Mouse (Mus musculus) gastrocnemius, postnatal 25 days (tissue): Measurements from ENCODE around the gene Neurl3. TPM values are rescaled to one million over a fixed set of nuclear protein-coding genes. Genes with fewer than 3 reads are reported as not detected.

Source experiments
- DNase-seq: peaks from one replicate; pipeline ENCODE4 v3.0.0; 2022
- total RNA-seq, 2 experiments: library from RNA; stranded (reverse); gene quantifications; 1 replicate in 1 of 2; 2 replicates in 1 of 2; pipeline ENCODE4 v1.2.3; 2021

The Neurl3 gene
- total RNA-seq, 2 experiments from 2014 or later: 0.51 to 0.88 TPM

GRCm38 (mm10) chr1:36296466-36297149 is 22.1 kb upstream of the Neurl3 start:
- no peak for DNase-seq

- DNase-seq: no peak
Observed at GRCm38 (mm10) chr1:36294402-36294801, 19.9 kb upstream of the Neurl3 start.

DNA sequence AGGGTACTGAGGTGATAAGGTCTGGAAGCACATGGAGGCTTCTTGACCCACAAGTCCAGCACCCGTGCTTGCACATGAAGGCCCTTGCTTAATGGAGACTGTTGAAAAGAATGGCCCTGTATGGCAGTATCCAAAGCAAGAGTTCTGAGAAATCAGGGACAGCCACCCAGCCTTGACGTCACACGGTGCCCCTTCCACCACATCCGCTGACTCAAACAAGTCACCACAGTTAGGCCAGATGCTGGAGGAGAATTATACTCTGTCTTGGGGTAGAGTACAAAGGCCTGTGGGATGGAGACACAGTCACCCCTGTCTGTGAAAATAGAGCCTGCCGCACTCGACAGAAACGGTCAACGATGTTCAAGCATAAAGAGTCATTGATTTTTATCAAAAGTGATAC is 19.0 kb upstream of the Neurl3 start:
- DNase-seq: no peak

- DNase-seq: no peak
Observed at GRCm38 (mm10) chr1:36281849-36282248, 7.4 kb upstream of the Neurl3 start.

GRCm38 (mm10) chr1:36280938-36281337 is 6.5 kb upstream of the Neurl3 start:
- no peak for DNase-seq

DNA sequence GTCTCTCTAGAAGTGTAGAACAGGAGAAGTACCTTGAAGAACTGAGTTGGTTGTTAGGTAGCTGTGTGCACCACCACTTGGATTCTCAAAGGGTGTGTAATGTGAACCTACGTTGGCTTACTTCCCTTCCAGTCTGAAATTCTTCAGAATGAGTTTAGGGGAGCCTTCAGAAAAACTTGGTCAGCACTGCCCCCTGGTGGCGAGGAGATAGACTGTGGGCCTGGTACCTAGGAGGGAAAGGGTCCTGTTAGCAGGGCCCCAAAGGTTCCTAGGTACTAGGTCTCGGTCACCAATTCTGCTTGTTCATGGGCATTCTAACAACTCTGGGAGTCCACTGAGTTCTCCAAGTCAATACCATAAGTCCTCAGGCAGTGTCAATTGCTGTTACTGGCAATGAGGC is 4.7 kb upstream of the Neurl3 start:
- peak; percentile 51 for DNase-seq

GRCm38 (mm10) chr1:36277267-36278060 is 3.0 kb upstream of the Neurl3 start:
- DNase-seq: peak; percentile 59

DNA sequence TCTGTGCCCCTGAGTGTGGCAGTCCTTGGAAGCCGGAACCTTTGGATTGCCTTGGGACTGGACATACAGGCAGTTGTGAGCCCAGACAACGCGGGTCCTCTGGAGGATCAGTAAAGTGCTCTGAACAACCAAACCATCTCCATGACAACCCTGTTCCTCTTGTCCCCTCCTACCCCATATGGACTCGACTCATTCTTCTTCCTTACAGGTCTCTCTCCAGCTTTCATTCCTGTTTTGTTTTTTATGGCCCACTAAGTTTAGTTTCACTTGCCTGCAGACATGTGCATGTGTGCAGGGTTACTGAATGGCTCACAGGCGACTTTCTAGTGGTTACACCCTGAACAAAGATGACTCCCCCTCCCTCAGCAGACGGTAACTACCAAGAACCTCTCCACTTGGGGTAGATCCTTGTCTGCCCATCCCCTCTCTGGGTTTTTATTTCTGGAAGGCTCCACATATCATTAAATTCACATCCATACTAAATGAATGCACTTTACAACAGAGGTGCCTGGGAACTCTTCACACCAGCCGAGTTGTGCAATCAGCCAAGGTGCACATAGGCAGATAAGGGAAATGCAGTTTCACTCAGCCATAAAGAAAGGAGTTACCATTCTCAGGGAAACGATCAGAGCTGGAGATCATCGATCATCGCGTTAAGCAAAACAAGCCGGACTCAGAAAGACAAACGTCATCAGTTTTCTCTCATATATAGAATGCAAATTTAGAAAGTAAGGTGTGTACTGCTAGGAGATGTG is 1.3 kb upstream of the Neurl3 start:
- no peak for DNase-seq

- no peak for DNase-seq
Observed at GRCm38 (mm10) chr1:36273288-36273687, 1.2 kb downstream of the Neurl3 start.

GRCm38 (mm10) chr1:36272546-36272945 is 1.9 kb downstream of the Neurl3 start:
- no peak for DNase-seq

DNA sequence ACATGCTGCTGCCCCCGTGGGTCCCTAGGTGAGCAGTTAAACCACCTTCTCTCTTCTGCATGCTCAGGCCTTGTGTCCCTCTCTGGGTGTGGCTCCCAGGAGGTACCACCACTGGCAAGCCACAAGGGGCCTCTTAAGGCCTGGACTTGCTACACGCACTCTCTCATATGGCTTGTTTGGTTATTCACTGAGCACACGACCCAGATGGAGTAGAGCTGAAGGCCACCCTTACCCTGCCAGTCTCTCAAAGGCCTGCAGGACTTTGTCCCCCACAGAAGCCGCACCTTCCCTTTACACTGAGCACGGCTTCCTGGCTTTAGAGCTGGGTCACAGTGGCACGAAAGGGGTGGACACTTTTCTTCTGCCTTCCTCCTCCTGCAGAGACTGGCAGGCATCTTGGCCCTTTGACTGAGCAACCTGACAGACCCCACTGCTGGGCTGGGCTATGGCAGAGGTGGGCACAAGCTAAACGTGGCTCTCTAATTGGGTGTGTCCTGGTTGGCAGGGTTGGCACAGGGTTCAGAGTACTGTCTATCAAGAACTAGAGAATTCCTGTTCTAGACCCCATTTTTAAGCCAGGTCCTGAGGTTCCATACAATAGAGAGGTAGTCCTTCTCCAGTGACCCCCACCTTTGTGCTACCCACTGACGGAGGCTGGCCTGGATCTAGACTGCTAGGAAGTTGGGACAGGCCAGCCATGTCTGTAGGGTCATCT is 2.8 kb downstream of the Neurl3 start:
- no peak for DNase-seq

DNA sequence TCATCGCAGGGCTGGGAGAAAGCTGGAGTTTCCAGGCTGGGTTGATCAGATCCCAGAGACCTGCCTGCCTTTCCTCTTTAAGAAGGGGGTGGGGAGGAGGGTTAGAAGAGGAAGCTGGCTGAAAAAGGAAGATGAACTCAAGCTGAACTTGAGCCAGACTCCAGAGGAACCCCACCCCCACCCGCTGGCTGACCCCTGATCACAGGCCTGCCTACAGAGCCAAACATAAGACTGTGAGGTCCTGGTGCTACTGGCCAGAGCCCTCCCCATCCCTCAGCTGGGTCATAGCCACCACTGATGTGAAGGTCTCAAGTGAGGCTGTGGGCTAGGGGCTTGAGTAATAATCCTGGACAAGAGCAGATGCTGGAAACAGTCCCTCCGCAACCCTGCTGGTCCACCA is 3.8 kb downstream of the Neurl3 start:
- peak; percentile 47 for DNase-seq

DNA sequence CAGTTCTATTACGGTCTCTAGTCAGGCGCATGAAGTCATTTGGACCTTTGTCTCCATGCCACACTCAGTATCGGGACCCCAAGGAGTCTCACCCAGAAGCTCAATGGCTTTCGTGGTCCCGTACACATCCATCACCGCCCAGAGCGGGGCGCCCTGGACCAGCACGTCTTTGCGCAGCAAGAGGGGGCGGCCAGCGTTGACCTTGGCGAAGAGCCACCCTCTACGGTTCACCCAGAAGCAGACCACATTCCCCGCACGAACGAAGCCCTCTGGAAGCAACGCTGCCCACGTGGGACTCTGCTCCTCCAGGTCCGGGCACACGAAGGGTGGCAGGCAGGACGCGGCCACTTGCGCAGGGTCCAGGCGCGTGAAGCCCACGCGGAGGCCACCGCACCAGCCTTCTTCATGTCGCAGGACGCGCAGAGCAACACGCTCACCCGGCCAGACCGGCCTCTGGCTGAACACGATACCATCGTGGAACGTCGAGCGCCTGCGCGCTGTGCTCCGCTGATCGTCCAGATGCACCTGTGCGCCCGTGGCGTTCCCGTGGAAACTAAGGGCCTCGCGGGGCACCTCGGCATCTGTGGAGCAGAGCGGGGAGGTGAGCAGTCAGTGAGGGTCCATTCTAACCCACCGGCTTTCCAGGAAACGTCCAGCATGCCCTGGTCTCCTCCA is 5.2 kb downstream of the Neurl3 start:
- no peak for DNase-seq

DNA sequence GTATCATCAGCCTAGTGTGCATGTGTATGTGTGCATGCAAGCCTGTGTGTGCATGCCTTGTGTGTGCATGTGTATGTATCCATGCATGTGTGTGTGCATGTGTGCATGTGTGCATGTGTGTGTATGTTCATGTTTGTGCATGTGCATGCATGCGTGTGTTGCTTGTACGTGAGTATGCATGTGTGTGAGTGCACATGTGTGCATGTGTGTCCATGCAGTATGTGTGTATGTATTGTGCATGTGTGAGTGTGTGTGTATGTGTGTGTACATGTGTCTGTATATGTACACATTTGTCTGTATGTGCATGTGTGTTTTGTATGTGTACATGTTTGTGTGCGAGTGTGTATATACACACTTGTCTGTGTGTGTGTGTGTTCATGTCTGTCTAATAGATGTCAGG is 6.9 kb downstream of the Neurl3 start:
- no peak for DNase-seq

- no peak for DNase-seq
Observed at GRCm38 (mm10) chr1:36266293-36266692, 8.2 kb downstream of the Neurl3 start.

- peak; percentile 61 for DNase-seq
Observed at GRCm38 (mm10) chr1:36263833-36264488, 10.5 kb downstream of the Neurl3 start.

DNA sequence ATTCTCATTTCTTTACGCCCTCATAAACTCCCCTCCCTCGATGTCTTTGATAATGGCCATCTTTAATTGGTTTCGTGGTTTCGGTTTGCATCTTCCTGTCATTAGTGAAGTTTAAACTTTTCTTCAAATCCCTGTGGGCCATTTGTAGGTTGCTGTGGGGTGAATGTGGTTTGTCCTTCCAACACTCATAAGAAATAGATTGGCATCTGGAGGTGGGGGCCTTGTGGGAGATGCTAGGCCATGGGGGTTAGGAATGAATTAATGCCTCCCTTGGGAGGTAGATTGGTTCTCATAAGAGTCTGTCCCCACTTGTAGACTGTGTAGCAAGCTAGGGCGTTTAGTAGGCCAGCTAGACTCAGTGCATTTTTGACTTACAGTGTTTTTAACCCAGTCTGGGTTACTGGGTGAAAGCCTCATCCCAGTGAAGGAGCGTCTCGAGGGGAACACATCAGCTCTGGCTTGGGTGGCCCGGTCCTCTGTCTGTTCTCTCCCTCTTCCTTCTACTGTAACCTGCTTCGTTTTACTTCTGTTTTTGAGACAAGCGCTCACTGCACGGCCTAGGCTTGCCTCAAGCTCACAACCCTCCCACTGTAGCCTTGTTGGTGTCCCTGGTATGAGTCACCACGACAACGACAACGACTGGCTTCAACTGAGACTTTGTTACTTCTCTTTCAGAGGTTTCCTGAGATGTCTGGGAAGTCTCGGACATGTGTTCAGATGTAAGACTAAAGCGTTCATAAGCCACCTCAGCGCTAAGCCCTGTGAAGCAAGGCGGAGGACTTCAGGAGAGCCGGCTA is 12.6 kb downstream of the Neurl3 start:
- DNase-seq: no peak

- no peak for DNase-seq
Observed at GRCm38 (mm10) chr1:36260418-36260817, 14.1 kb downstream of the Neurl3 start.

GRCm38 (mm10) chr1:36259281-36259680 is 15.2 kb downstream of the Neurl3 start:
- no peak for DNase-seq

GRCm38 (mm10) chr1:36258631-36259030 is 15.8 kb downstream of the Neurl3 start:
- DNase-seq: no peak
